Mouse (Mus musculus): Measurements from ENCODE around the gene Nrbp1. TPM values are rescaled to one million over a fixed set of nuclear protein-coding genes. Genes with fewer than 3 reads are reported as not detected.
"Not testable (repeated sequence)": the region's sequence is repeated elsewhere in the genome, so short reads cannot be mapped to it uniquely, and the experiment has no call there.

The Nrbp1 gene
- polyA plus RNA-seq, 1 experiment from 2014 or later = 178 TPM

DNA sequence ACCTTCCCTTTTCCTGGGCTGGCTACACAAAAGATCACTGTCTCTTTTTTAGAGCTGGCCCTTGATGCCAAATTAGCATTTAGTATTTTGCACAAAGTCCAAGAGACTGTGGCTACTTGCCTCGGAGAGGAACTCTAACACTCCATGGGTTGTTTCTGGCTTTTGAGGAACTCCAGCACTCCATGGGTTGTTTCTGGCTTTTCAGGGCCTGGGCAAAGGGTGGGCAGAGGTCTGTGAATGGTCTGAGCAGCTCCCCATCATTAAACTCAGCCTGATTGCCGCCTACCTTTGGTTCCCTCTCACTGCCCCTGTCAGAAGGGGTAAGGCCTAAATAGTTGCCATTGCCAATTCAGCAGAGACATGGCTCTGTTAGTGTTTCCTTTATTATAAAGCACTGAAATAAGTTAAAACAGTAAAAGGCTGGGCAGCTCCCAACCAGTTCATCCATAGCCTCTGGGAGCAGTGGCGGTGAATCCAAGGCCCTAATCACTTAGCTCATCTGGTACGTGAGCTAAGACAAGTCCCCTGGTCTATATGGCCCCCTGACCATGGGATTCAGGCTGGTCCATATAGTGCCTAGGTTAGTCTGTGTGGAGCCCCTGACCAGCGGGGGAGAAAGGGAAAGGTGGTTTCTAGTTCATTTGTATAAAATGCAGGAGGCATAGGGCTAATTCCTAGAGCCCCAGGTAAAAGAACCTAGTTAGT lies 41.9 kb upstream of the Nrbp1 start:
- WGBS = 80% methylated on average over 5 of the region's 5 CpGs

GRCm38 (mm10) chr5:31199321-31199892 lies 41.3 kb upstream of the Nrbp1 start:
- peaks cover 4% of the 10 kb centered on the region; the same call in 1 of the 2 replicates for H3K9me3 ChIP-seq (replicated peaks)
- peaks cover 25% of the 10 kb centered on the region for H3K4me1 ChIP-seq
- WGBS = 92% methylated on average over 19 of the region's 19 CpGs
- H3K27me3 ChIP-seq = no peaks in the 10 kb centered on the region
- H3K4me3 ChIP-seq (replicated peaks) = no peak overlapping the region
- no peak for ATAC-seq (ENCODE audit: insufficient number of reproducible peaks, low FRiP score, low TSS enrichment, low read depth)
- no peak overlapping the region for H3K9ac ChIP-seq
- peaks cover 79% of the 10 kb centered on the region for H3K36me3 ChIP-seq
- H3K4me2 ChIP-seq (replicated peaks) = no peak overlapping the region
- no peak overlapping the region for H3K27ac ChIP-seq (replicated peaks)

More for the DNA sequence above, 41.9 kb upstream of the Nrbp1 start:
- Histone ChIP-seq H3K27ac (replicated peaks) (no peak overlapping the region), H3K4me3 (replicated peaks) (no peak overlapping the region), H3K9ac (no peak overlapping the region), H3K9me3 (replicated peaks) (peaks cover 4% of the 10 kb centered on the region; the same call in 1 of the 2 replicates), H3K36me3 (peaks cover 73% of the 10 kb centered on the region), H3K4me2 (replicated peaks) (no peak overlapping the region), H3K4me1 (peaks cover 31% of the 10 kb centered on the region), H3K27me3 (no peaks in the 10 kb centered on the region)
- no peak for ATAC-seq (ENCODE audit: insufficient number of reproducible peaks, low FRiP score, low TSS enrichment, low read depth)

DNA sequence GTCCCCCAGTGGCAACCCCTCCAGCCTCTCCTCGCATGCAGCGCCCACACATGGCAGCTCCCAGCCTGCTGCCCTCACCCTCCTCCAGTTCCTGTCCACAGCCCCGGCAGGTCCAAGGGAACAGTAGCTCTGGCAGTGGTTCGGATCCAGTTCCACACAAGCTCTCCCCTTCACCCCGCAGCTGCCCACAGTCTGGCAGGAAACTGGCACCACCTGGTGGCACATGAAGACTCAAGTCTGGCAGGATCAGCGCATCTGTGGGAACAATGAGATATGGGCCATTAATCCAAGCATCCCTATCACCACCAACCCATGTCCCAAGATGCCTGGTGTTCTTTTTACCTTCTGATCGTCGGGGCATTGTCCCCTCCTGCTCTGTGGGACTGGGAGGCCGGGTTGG lies 40.8 kb upstream of the Nrbp1 start:
- no peak overlapping the region for H3K4me2 ChIP-seq (replicated peaks)
- H3K9me3 ChIP-seq (replicated peaks) = peaks cover 4% of the 10 kb centered on the region; the same call in 1 of the 2 replicates
- 85% methylated on average over 9 of the region's 9 CpGs for WGBS
- peaks cover 78% of the 10 kb centered on the region for H3K36me3 ChIP-seq
- no peak for ATAC-seq (ENCODE audit: insufficient number of reproducible peaks, low FRiP score, low TSS enrichment, low read depth)
- H3K27me3 ChIP-seq = no peaks in the 10 kb centered on the region
- H3K4me3 ChIP-seq (replicated peaks) = no peak overlapping the region
- H3K27ac ChIP-seq (replicated peaks) = no peak overlapping the region
- peaks cover 21% of the 10 kb centered on the region for H3K4me1 ChIP-seq
- no peak overlapping the region for H3K9ac ChIP-seq

DNA sequence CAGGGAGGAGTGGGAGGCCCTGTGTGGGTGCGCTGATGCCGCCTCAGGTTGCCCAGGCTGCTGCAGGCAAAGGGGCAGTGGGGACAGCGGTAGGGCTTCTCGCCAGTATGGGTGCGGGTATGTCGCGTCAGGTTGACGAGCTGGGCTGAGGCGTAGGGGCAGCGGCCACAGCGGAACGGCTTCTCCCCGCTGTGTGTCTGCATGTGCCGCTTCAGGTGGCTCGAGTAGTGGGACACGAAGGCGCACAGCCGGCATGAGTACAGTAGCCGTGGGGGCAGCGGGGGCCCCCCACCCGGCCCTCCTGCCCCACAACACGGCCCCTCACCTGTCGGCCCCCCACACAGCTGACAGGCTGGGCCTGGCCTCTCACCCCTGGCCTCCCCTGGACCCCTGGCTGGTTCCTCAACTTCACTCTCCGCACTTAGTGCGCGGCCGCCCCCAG lies 40.3 kb upstream of the Nrbp1 start:
- Histone ChIP-seq H3K4me1 (peaks cover 21% of the 10 kb centered on the region), H3K27ac (replicated peaks) (no peak overlapping the region), H3K9ac (no peak overlapping the region), H3K27me3 (no peaks in the 10 kb centered on the region), H3K4me3 (replicated peaks) (peak overlapping the region; percentile 90), H3K9me3 (replicated peaks) (peaks cover 4% of the 10 kb centered on the region; the same call in 1 of the 2 replicates), H3K4me2 (replicated peaks) (0 out of 2 replicates have a peak overlapping the region, but pooled peaks have one; percentile 79), H3K36me3 (peaks cover 79% of the 10 kb centered on the region)
- ATAC-seq (ENCODE audit: insufficient number of reproducible peaks, low FRiP score, low TSS enrichment, low read depth) = no peak
- WGBS = 89% methylated on average over 27 of the region's 27 CpGs

DNA sequence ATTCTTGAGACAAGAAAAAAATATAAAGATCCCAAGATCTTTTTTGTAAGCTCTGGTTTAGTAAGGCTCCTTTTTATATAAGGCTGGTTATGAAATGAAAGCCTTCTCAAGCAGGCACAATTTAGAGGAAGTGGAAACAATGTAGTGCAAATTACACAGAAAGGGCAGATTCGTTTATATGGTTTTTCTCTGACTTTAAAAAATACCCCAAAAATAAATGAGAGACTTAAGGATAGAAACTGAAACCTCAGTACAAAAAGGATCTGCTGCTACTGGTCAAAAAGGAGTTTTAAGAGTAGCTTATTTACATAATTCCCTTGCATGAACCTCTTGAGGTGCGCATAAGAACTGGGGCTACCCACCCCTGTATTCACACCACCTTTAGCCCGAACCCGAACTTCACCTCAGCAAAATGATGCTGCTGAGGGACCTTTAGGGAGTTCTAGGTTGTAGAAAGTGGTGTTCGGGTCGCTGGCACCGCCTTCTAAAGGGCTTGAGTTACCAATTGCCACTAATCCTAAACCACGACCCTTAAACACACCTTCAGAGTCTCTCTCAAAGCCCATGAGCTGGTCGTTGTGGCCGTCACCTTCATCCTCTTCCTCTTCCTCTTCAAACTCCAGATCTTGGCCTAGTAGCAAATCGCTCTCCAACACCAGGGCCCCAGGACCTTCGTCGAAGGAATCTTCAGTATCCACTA lies 39.5 kb upstream of the Nrbp1 start:
- Histone ChIP-seq H3K4me1 (peaks cover 21% of the 10 kb centered on the region), H3K9me3 (replicated peaks) (peaks cover 4% of the 10 kb centered on the region; the same call in 1 of the 2 replicates), H3K27me3 (no peaks in the 10 kb centered on the region), H3K4me2 (replicated peaks) (peak overlapping the region; percentile 79), H3K9ac (peak overlapping the region; percentile 84), H3K27ac (replicated peaks) (peak overlapping the region; percentile 84), H3K36me3 (peaks cover 78% of the 10 kb centered on the region), H3K4me3 (replicated peaks) (peak overlapping the region; percentile 90)
- no peak for ATAC-seq (ENCODE audit: insufficient number of reproducible peaks, low FRiP score, low TSS enrichment, low read depth)
- 14% methylated on average over 13 of the region's 13 CpGs for WGBS

GRCm38 (mm10) chr5:31201742-31202590 lies 38.7 kb upstream of the Nrbp1 start, which contains the start of gene Zfp513:
TSS of gene Zfp513 (minus strand) at chr5:31202303.
- no peaks in the 10 kb centered on the region for H3K27me3 ChIP-seq
- H3K4me3 ChIP-seq (replicated peaks) = peak within 1 kb of the TSS; percentile 90
- peak within 1 kb of the TSS; percentile 84 for H3K9ac ChIP-seq
- H3K36me3 ChIP-seq = peaks cover 76% of the 10 kb centered on the region
- H3K27ac ChIP-seq (replicated peaks) = peak within 1 kb of the TSS; percentile 86
- H3K9me3 ChIP-seq (replicated peaks) = peaks cover 4% of the 10 kb centered on the region; the same call in 1 of the 2 replicates
- peak; percentile 96 for ATAC-seq (ENCODE audit: insufficient number of reproducible peaks, low FRiP score, low TSS enrichment, low read depth)
- peak within 1 kb of the TSS; percentile 79 for H3K4me2 ChIP-seq (replicated peaks)
- WGBS = under 1% methylated on average over 53 of the region's 53 CpGs
- H3K4me1 ChIP-seq = peaks cover 21% of the 10 kb centered on the region

DNA sequence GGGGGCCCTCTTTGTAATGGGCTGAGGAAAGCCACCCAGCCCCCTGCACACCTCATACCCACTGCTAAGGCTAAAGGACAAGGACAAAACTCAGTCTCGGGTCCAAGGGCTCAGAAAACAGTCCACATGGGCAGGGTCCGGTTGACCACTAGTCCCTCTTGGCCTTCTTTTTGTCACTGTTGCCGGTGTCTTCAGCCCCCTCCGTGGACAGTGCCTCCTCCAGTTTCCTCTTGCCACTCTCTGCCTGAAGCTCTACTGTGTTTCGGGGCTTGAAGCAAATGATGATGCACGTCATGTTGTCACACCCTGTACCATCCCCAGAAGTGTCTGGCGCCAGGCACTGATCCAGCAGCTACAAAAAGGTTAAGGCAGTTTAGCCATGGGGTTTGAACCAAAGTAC lies 37.7 kb upstream of the Nrbp1 start:
- Histone ChIP-seq H3K9me3 (replicated peaks) (peaks cover 4% of the 10 kb centered on the region; the same call in 1 of the 2 replicates), H3K4me3 (replicated peaks) (peak overlapping the region; percentile 90), H3K27ac (replicated peaks) (peak overlapping the region; percentile 86), H3K27me3 (no peaks in the 10 kb centered on the region), H3K4me2 (replicated peaks) (peak overlapping the region; percentile 79), H3K9ac (no peak overlapping the region), H3K36me3 (peaks cover 74% of the 10 kb centered on the region), H3K4me1 (peaks cover 21% of the 10 kb centered on the region)
- ATAC-seq (ENCODE audit: insufficient number of reproducible peaks, low FRiP score, low TSS enrichment, low read depth) = no peak
- WGBS = 82% methylated on average over 7 of the region's 7 CpGs

- 86% methylated on average over 2 of the region's 2 CpGs for WGBS
- peaks cover 21% of the 10 kb centered on the region for H3K4me1 ChIP-seq
- H3K9ac ChIP-seq = no peak overlapping the region
- peaks cover 4% of the 10 kb centered on the region; the same call in 1 of the 2 replicates for H3K9me3 ChIP-seq (replicated peaks)
- no peak overlapping the region for H3K4me3 ChIP-seq (replicated peaks)
- no peak for ATAC-seq (ENCODE audit: insufficient number of reproducible peaks, low FRiP score, low TSS enrichment, low read depth)
- peaks cover 70% of the 10 kb centered on the region for H3K36me3 ChIP-seq
- H3K27ac ChIP-seq (replicated peaks) = no peak overlapping the region
- no peaks in the 10 kb centered on the region for H3K27me3 ChIP-seq
- H3K4me2 ChIP-seq (replicated peaks) = no peak overlapping the region
These were observed 36.8 kb upstream of the Nrbp1 start for GRCm38 (mm10) chr5:31203866-31204265.

GRCm38 (mm10) chr5:31204421-31204820 lies 36.2 kb upstream of the Nrbp1 start:
- no peak overlapping the region for H3K27ac ChIP-seq (replicated peaks)
- no peak overlapping the region for H3K9ac ChIP-seq
- no peak overlapping the region for H3K4me3 ChIP-seq (replicated peaks)
- peaks cover 64% of the 10 kb centered on the region for H3K36me3 ChIP-seq
- 92% methylated on average over 6 of the region's 6 CpGs for WGBS
- H3K27me3 ChIP-seq = no peaks in the 10 kb centered on the region
- no peak for ATAC-seq (ENCODE audit: insufficient number of reproducible peaks, low FRiP score, low TSS enrichment, low read depth)
- H3K9me3 ChIP-seq (replicated peaks) = peaks cover 4% of the 10 kb centered on the region; the same call in 1 of the 2 replicates
- H3K4me2 ChIP-seq (replicated peaks) = no peak overlapping the region
- peaks cover 21% of the 10 kb centered on the region for H3K4me1 ChIP-seq

DNA sequence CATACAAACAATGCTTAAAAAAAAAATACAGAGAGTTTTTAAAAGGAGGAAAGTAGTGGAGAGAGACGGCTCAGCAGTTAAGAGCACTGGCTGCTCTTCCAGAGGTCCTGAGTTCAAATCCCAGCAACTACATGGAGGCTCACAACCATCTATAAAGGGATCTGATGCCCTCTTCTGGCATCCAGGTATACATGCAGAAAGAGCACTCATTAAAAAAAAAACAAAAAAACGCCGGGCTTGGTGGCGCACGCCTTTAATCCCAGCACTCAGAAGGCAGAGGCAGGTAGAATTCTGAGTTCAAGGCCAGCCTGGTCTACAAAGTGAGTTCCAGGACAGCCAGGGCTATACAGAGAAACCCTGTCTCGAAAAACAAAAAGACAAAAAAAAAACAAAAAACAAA lies 24.1 kb upstream of the Nrbp1 start:
- ATAC-seq (ENCODE audit: insufficient number of reproducible peaks, low FRiP score, low TSS enrichment, low read depth); H3K36me3 ChIP-seq; H3K9me3 ChIP-seq (replicated peaks); H3K27ac ChIP-seq (replicated peaks); H3K4me3 ChIP-seq (replicated peaks); H3K4me2 ChIP-seq (replicated peaks); H3K9ac ChIP-seq; H3K27me3 ChIP-seq; H3K4me1 ChIP-seq: not testable (repeated sequence)
- 86% methylated on average over 6 of the region's 6 CpGs for WGBS
